Mouse (Mus musculus) lung, adult 2 months (tissue): ENCODE measurements around the gene Iars. TPM values are rescaled to one million over a fixed set of nuclear protein-coding genes. Genes with fewer than 3 reads are reported as not detected.
"Not testable (repeated sequence)": the region's sequence is repeated elsewhere in the genome, so short reads cannot be mapped to it uniquely, and the experiment has no call there.

Experiments
- DNase-seq: peaks from one replicate; pipeline ENCODE4 v3.0.0; 2022
- H3K4me1 ChIP-seq: fragments of 200-500 bp; 2 replicates; pipeline ENCODE4 v1.6.1; 2011; ENCODE audit warnings: low read length; ENCODE audit not compliant: control insufficient read depth, insufficient read depth
- H3K4me3 ChIP-seq: fragments of 200-500 bp; replicated peaks from 2 replicates; pipeline ENCODE3; 2011; ENCODE audit warnings: low read depth, mild to moderate bottlenecking, control low read depth, low read length; ENCODE audit errors: extremely low read depth
- CTCF ChIP-seq: fragments of 200-500 bp; IDR thresholded peaks from 2 replicates; pipeline ENCODE4 v1.5.1; 2011; ENCODE audit warnings: mild to moderate bottlenecking, low read length, control low read depth; ENCODE audit not compliant: insufficient read depth
- POLR2A ChIP-seq: fragments of 200-500 bp; IDR thresholded peaks from 2 replicates; pipeline ENCODE4 v1.6.1; 2011; ENCODE audit warnings: low read depth, mild to moderate bottlenecking, control low read depth, low read length, borderline replicate concordance; ENCODE audit errors: extremely low read depth
- WGBS: fragments of 180-500 bp; shearing (Covaris S2); methylation state at CpG from one replicate; pipeline ENCODE4 v1.1.7; 2018; 5-methylcytosine and 5-hydroxymethylcytosine counted together
- polyA plus RNA-seq: library from polyadenylated mRNA; depleted of rRNA; stranded (reverse); fragments of >200 nt; gene quantifications from 2 replicates; pipeline ENCODE4 v1.2.3, GENCODE M21; 2012; rRNA removed

Gene Iars
- polyA plus RNA-seq, 1 experiment = 17.4 TPM

- 81% methylated on average over 16 of the region's 16 CpGs for WGBS
- no peak for DNase-seq
- H3K4me1 ChIP-seq = no peaks in the 10 kb centered on the region
- H3K4me3 ChIP-seq = no peak overlapping the region
- no peak for TF ChIP-seq POLR2A
- no peak for TF ChIP-seq CTCF
Measured at GRCm38 (mm10) chr13:49769111-49769510, 87.2 kb downstream of the Iars start.

- H3K4me1 ChIP-seq, DNase-seq, H3K4me3 ChIP-seq: not testable (repeated sequence)
Measured at GRCm38 (mm10) chr13:49771536-49771935, 89.6 kb downstream of the Iars start.

Other genes starting within 250 kb of the Iars start
- gene Tes3-ps, start 188.8 kb upstream of the Iars start, polyA plus RNA-seq = not detected in 2 replicates
- 3.1 and 7.5 TPM in 2 replicates for gene Ecm2, start 177.3 kb upstream of the Iars start, polyA plus RNA-seq
- 0.98 and 4.0 TPM in 2 replicates for gene Aspn, start 137.7 kb upstream of the Iars start, polyA plus RNA-seq
- 0.23 and 0.73 TPM in 2 replicates for gene Omd, start 99.6 kb upstream of the Iars start, polyA plus RNA-seq
- 28.7 and 53.1 TPM in 2 replicates for gene Ogn, start 74.1 kb upstream of the Iars start, polyA plus RNA-seq
- gene Cenpp, start 29.3 kb upstream of the Iars start, polyA plus RNA-seq = 0.28 TPM in 1 of 2 replicates, not detected in the other
- gene Nol8, start 29.0 kb upstream of the Iars start, polyA plus RNA-seq = 0.81 and 1.4 TPM in 2 replicates
- not detected in 2 replicates for gene Gm30302, start 116.9 kb downstream of the Iars start, polyA plus RNA-seq